Mouse (Mus musculus): ENCODE measurements around the gene Pak1.
A peak's percentile ranks its signal among the peaks of the same experiment; 100 is the strongest.

The Pak1 gene

GRCm38 (mm10) chr7:97788190-97788668 lies at the start of gene Pak1:
TSS of gene Pak1 (plus strand) at chr7:97788541.
- Histone ChIP-seq H3K4me1 (replicated peaks; ENCODE audit: low read depth, low read length) (peaks cover 61% of the 10 kb centered on the region), H3K9me3 (ENCODE audit: low read length) (no peaks in the 10 kb centered on the region), H3K36me3 (ENCODE audit: insufficient read depth, low read length) (no peaks in the 10 kb centered on the region), H3K4me3 (replicated peaks; ENCODE audit: low read length) (peak within 1 kb of the TSS; percentile 95), H3K27me3 (ENCODE audit: insufficient read depth, low read length) (no peaks in the 10 kb centered on the region)
- TF ChIP-seq NANOG (IDR thresholded peaks at IDR 0.05; ENCODE audit: borderline replicate concordance, low read length) (no peak), CTCF (conservative IDR thresholded peaks at IDR 0.05; ENCODE audit: low read length) (no peak), POU5F1 (IDR thresholded peaks at IDR 0.05; ENCODE audit: borderline replicate concordance, low read length) (no peak)

- H3K9me3 ChIP-seq (ENCODE audit: low read length): no peaks in the 10 kb centered on the region
- peaks cover 58% of the 10 kb centered on the region for H3K4me1 ChIP-seq (replicated peaks; ENCODE audit: low read depth, low read length)
- no peak overlapping the region for H3K4me3 ChIP-seq (replicated peaks; ENCODE audit: low read length)
- no peaks in the 10 kb centered on the region for H3K36me3 ChIP-seq (ENCODE audit: insufficient read depth, low read length)
- peaks cover 27% of the 10 kb centered on the region for H3K27me3 ChIP-seq (ENCODE audit: insufficient read depth, low read length)
- TF ChIP-seq POU5F1 (IDR thresholded peaks at IDR 0.05; ENCODE audit: borderline replicate concordance, low read length) (no peak), NANOG (IDR thresholded peaks at IDR 0.05; ENCODE audit: borderline replicate concordance, low read length) (no peak), CTCF (conservative IDR thresholded peaks at IDR 0.05; ENCODE audit: low read length) (no peak)
Measured at GRCm38 (mm10) chr7:97740948-97741347, 47.4 kb upstream of the Pak1 start.

DNA sequence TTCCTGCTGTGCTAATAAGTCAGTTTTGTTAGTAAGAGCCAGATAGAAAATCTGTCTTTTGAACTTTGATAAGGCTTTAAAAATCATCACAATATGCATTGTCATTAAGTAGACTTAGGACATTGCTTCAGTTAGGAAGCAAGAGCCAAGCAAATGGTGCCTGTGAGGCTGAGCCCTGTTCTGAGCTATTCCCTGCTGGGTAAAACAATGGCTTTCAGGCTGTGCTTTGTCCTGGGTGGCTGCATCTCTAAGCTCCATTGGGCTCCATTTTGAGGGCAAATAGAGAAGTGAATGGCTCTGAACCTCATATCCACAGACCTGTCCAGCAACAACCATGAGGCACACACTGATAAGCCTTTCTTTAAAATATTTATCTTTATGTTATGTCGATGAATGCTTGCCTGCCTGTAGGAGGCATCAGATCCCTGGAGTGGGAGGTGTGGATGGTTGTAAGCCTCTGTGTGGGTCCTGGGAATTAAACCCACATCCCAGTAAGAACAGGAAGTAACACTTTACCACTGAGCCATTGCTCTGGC lies 46.5 kb upstream of the Pak1 start:
- Histone ChIP-seq H3K4me1 (replicated peaks; ENCODE audit: low read depth, low read length) (peaks cover 56% of the 10 kb centered on the region), H3K4me3 (replicated peaks; ENCODE audit: low read length) (no peak overlapping the region), H3K9me3 (ENCODE audit: low read length) (no peaks in the 10 kb centered on the region), H3K27me3 (ENCODE audit: insufficient read depth, low read length) (peaks cover 20% of the 10 kb centered on the region), H3K36me3 (ENCODE audit: insufficient read depth, low read length) (no peaks in the 10 kb centered on the region)
- TF ChIP-seq NANOG (IDR thresholded peaks at IDR 0.05; ENCODE audit: borderline replicate concordance, low read length) (peak; percentile 57; the same call in 1 of the 2 replicates), POU5F1 (IDR thresholded peaks at IDR 0.05; ENCODE audit: borderline replicate concordance, low read length) (no peak)

DNA sequence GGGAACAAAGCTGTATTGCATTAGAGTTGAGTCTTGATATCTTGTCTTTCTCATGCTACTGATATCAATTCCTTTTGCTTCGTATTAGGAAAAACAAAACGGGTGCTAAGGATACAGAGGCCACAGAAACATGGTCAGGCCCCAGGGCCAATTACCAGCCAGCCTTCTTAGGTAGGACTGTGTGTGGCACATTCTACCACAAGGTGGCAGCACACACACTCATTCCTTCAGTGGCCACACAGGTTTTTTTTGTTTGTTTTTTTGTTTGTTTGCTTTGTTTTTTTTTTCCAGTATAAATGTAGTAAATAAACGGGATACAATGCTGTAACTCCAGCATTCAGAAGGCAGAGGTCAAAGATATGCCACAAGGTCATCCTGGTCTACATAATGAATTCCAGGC lies 43.0 kb upstream of the Pak1 start:
- TF ChIP-seq POU5F1 (IDR thresholded peaks at IDR 0.05; ENCODE audit: borderline replicate concordance, low read length) (no peak), CTCF (conservative IDR thresholded peaks at IDR 0.05; ENCODE audit: low read length) (peak; percentile 61)
- H3K4me3 ChIP-seq (replicated peaks; ENCODE audit: low read length): no peak overlapping the region
- no peaks in the 10 kb centered on the region for H3K9me3 ChIP-seq (ENCODE audit: low read length)
- no peaks in the 10 kb centered on the region for H3K27me3 ChIP-seq (ENCODE audit: insufficient read depth, low read length)
- no peaks in the 10 kb centered on the region for H3K36me3 ChIP-seq (ENCODE audit: insufficient read depth, low read length)
- peaks cover 62% of the 10 kb centered on the region for H3K4me1 ChIP-seq (replicated peaks; ENCODE audit: low read depth, low read length)

- H3K36me3 ChIP-seq (ENCODE audit: insufficient read depth, low read length): no peaks in the 10 kb centered on the region
- no peaks in the 10 kb centered on the region for H3K27me3 ChIP-seq (ENCODE audit: insufficient read depth, low read length)
- peaks cover 43% of the 10 kb centered on the region for H3K4me1 ChIP-seq (replicated peaks; ENCODE audit: low read depth, low read length)
- no peak overlapping the region for H3K4me3 ChIP-seq (replicated peaks; ENCODE audit: low read length)
- no peaks in the 10 kb centered on the region for H3K9me3 ChIP-seq (ENCODE audit: low read length)
- TF ChIP-seq NANOG (IDR thresholded peaks at IDR 0.05; ENCODE audit: borderline replicate concordance, low read length): no peak
- no peak for TF ChIP-seq POU5F1 (IDR thresholded peaks at IDR 0.05; ENCODE audit: borderline replicate concordance, low read length)
Measured at GRCm38 (mm10) chr7:97747176-97747707, 41.1 kb upstream of the Pak1 start.

GRCm38 (mm10) chr7:97747787-97748497 lies 40.4 kb upstream of the Pak1 start:
- Histone ChIP-seq H3K4me1 (replicated peaks; ENCODE audit: low read depth, low read length) (peaks cover 36% of the 10 kb centered on the region), H3K9me3 (ENCODE audit: low read length) (no peaks in the 10 kb centered on the region), H3K4me3 (replicated peaks; ENCODE audit: low read length) (no peak overlapping the region), H3K27me3 (ENCODE audit: insufficient read depth, low read length) (no peaks in the 10 kb centered on the region), H3K36me3 (ENCODE audit: insufficient read depth, low read length) (no peaks in the 10 kb centered on the region)
- TF ChIP-seq CTCF (conservative IDR thresholded peaks at IDR 0.05; ENCODE audit: low read length) (peak; percentile 55), NANOG (IDR thresholded peaks at IDR 0.05; ENCODE audit: borderline replicate concordance, low read length) (no peak)

- Histone ChIP-seq H3K36me3 (ENCODE audit: insufficient read depth, low read length) (no peaks in the 10 kb centered on the region), H3K9me3 (ENCODE audit: low read length) (no peaks in the 10 kb centered on the region), H3K27me3 (ENCODE audit: insufficient read depth, low read length) (no peaks in the 10 kb centered on the region), H3K4me3 (replicated peaks; ENCODE audit: low read length) (peak overlapping the region; percentile 37; the same call in 1 of the 2 replicates), H3K4me1 (replicated peaks; ENCODE audit: low read depth, low read length) (peaks cover 36% of the 10 kb centered on the region)
- no peak for TF ChIP-seq NANOG (IDR thresholded peaks at IDR 0.05; ENCODE audit: borderline replicate concordance, low read length)
- TF ChIP-seq POU5F1 (IDR thresholded peaks at IDR 0.05; ENCODE audit: borderline replicate concordance, low read length): no peak
- no peak for TF ChIP-seq CTCF (conservative IDR thresholded peaks at IDR 0.05; ENCODE audit: low read length)
Measured at GRCm38 (mm10) chr7:97748527-97749206, 39.7 kb upstream of the Pak1 start.

Measured in E14TG2a.4 (cell line).